Mouse (Mus musculus) left cerebral cortex, postnatal 4 days (tissue): ENCODE results near the gene Hnrnpab. TPM values are rescaled to one million over a fixed set of nuclear protein-coding genes. Genes with fewer than 3 reads are reported as not detected.
"Not testable (repeated sequence)": the region's sequence is repeated elsewhere in the genome, so short reads cannot be mapped to it uniquely, and the experiment has no call there.

Experiments used
- DNase-seq: peaks from one replicate; pipeline ENCODE4 v3.0.0-alpha.2; 2022
- intact Hi-C: fragments of 180-260 bp; cut with DNase I; formaldehyde crosslinking; loops from one replicate; pipeline ENCODE4 v1.15.1; 2025
- total RNA-seq, 2 experiments: library from RNA; stranded (reverse); gene quantifications; 2 replicates each; pipeline ENCODE4 v1.2.3; 2021

The Hnrnpab gene
- total RNA-seq, 2 experiments from 2014 or later = 339 to 358 TPM

- intact Hi-C loops, DNase-seq: not testable (repeated sequence)
Observed at GRCm38 (mm10) chr11:51609940-51610339, 3.3 kb upstream of the Hnrnpab start.

DNA sequence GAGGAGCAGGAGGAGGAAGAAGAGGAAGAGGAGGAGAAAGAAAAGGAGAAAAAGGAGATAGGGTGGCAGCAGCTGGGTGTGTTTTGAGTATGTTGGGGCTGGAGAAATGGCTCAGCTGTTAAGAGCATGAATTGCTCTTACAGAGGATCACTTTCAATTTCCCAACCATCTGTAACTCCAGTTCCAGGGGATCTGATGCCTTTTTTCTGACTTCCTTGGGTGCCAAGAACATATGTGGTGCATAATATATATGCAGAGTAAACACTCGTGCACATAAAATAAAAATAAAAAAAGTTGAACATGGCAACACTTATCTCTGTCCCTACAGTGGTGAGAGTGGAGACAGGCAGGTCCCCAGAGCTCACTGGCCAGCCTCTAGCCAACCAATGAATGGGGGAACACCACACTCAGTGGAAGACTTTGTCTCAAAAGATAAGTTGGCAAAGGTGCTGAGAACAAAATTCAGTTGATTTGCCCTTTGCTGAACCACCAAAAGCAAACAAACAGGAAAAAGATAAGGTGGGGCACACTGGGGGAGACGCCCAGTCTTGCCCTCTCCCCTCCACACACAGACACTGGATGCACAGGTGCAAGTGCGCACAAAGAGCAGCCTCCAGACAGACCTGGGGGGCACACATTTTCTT lies 2.7 kb upstream of the Hnrnpab start:
- DNase-seq = no peak
- intact Hi-C loops = no loop called here

GRCm38 (mm10) chr11:51607096-51607738 lies 570 bp upstream of the Hnrnpab start:
- intact Hi-C loops = no loop called here

GRCm38 (mm10) chr11:51605602-51606446 lies 823 bp downstream of the Hnrnpab start:
- peak; percentile 83 for DNase-seq
- intact Hi-C loops = no loop called here

More at GRCm38 (mm10) chr11:51607096-51607738, 570 bp upstream of the Hnrnpab start:
- DNase-seq = no peak

DNA sequence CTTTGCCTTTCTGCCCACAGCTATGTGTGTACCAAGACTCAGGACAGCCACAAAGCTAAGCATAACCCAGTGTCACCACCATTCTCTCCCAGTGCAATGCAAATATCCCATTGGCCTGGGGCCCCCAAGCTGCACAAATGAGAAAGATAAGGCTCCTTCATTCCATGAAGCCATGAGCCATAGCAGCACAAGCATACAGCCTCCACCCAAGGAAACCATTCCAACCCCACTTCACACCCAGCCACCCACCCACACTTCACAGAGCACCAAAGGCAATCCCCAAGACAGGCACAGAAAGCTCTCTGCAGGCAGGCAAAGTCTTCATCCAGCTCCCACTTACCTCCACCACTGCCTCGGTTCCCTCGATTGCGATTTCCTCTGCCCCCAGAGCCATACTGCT lies 4.4 kb downstream of the Hnrnpab start:
- no peak for DNase-seq
- intact Hi-C loops = no loop called here

DNA sequence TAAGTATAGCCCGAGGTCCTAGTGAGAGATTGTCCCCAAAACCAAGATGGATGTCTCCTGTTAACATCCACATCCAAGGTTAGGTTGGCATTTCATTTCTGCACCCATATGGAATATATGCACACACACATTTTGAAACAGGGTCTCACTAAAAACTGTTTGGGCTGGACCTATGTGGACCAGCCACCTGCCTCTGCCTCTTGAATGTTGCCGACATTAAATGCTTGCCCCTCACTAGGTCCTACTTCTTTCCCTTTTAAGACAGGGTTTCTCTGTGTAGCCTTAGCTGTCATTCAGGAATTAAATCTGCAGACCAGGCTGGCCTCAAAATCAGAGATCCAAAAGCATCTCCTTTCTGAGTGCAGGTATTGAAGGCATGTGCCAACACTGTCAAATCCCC lies 9.1 kb downstream of the Hnrnpab start:
- intact Hi-C loops = no loop called here
- DNase-seq = no peak

- DNase-seq = no peak
- intact Hi-C loops = no loop called here
Observed at GRCm38 (mm10) chr11:51595459-51596083, 11.1 kb downstream of the Hnrnpab start.

- DNase-seq = no peak
- intact Hi-C loops = no loop called here
Observed at GRCm38 (mm10) chr11:51594715-51595350, 11.8 kb downstream of the Hnrnpab start.

GRCm38 (mm10) chr11:51593849-51594248 lies 12.8 kb downstream of the Hnrnpab start:
- DNase-seq = no peak
- intact Hi-C loops = no loop called here

DNA sequence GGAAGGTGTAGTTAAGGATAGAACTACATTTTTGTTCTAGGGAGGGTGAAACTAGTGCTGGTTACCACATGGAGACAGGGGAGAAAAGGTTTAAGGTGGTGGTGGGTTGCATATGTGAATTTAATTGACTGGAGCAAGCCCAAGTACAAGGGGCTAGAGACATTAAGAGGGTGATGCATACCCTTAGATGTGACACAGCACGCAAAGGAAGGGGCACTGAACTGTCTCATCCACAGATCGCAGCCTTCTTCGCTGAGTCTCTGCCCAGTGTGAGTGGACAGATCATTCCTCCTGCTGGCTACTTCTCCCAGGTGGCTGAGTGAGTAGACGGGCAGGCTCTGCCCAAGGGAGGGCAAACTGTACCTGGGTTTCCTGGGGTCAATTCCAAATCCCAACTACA lies 13.3 kb downstream of the Hnrnpab start:
- intact Hi-C loops = no loop called here
- DNase-seq = no peak

GRCm38 (mm10) chr11:51591915-51592314 lies 14.7 kb downstream of the Hnrnpab start:
- no peak for DNase-seq
- intact Hi-C loops = no loop called here

- no peak for DNase-seq
- intact Hi-C loops = no loop called here
Observed at GRCm38 (mm10) chr11:51591168-51591567, 15.5 kb downstream of the Hnrnpab start.

GRCm38 (mm10) chr11:51590002-51590401 lies 16.6 kb downstream of the Hnrnpab start:
- no peak for DNase-seq
- intact Hi-C loops = no loop called here

- DNase-seq = no peak
- intact Hi-C loops = no loop called here
Observed at GRCm38 (mm10) chr11:51588833-51589232, 17.8 kb downstream of the Hnrnpab start.

GRCm38 (mm10) chr11:51587059-51587458 lies 19.6 kb downstream of the Hnrnpab start:
- intact Hi-C loops = no loop called here
- DNase-seq = no peak

DNA sequence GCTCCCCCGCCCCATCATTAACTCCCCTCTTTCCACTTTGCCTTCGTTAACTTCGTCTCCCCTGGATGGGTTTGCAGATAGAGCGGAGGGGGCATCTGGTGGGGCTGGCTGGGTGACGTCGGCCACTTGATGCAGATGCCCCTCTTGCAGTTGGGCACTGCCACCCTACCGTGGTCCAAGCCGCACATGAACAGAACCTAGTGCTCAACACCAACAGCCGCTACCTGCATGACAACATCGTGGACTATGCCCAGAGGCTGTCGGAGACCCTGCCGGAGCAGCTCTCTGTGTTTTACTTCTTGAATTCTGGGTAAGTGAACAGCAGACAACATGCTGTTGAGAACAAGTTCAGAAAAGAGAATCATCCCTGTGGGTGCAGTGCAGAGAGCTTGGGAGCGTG lies 20.2 kb downstream of the Hnrnpab start:
- intact Hi-C loops = no loop called here
- DNase-seq = no peak

- no peak for DNase-seq
- intact Hi-C loops = no loop called here
Observed at GRCm38 (mm10) chr11:51585608-51586252, 20.9 kb downstream of the Hnrnpab start.

GRCm38 (mm10) chr11:51584431-51585248 lies 22.0 kb downstream of the Hnrnpab start, which contains the start of gene Phykpl:
Gene Phykpl, plus strand, starts transcription at chr11:51584757.
- peak; percentile 96 for DNase-seq
- intact Hi-C loops = no loop called here

GRCm38 (mm10) chr11:51584057-51584430 lies 22.6 kb downstream of the Hnrnpab start:
- no peak for DNase-seq
- intact Hi-C loops = no loop called here
